Mouse (Mus musculus) cerebellum, postnatal 4 days (tissue): ENCODE data around the gene Dusp23.

Experiments
- DNase-seq, 2 experiments: peaks; one replicate each; pipeline ENCODE4 v3.0.0; 2022; ENCODE audit warnings: low spot score in 2 of 2, mixed read lengths in 1 of 2

Dusp23 gene

GRCm38 (mm10) chr1:172632451-172633326, at the start of gene Dusp23:
TSS of gene Dusp23 (minus strand) at chr1:172632962.
- DNase-seq: peak; percentile 78 to 91

DNA sequence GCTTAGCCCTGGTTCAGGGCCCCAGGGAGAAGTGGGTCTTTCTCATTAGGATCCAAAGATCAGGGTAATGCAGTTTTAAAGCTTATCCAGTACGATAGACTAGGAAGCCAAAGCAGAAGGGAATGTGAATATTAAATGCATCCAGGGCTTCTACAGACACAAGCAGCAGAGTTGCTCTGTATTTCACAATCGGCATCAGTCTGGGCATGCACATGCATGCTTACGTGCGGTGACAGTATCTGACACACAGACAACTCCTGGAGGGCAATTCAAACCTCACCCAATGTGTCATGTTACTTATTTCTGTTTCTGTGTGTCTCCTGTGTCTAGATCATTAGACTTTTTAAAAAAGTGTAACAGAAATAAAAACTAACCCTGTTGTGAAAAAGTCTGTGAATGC, 48.0 kb upstream of the Dusp23 start:
- DNase-seq: no peak

GRCm38 (mm10) chr1:172670716-172671115, 38.0 kb upstream of the Dusp23 start:
- no peak for DNase-seq

- no peak for DNase-seq
These were observed 34.8 kb upstream of the Dusp23 start for GRCm38 (mm10) chr1:172667597-172667996.

DNA sequence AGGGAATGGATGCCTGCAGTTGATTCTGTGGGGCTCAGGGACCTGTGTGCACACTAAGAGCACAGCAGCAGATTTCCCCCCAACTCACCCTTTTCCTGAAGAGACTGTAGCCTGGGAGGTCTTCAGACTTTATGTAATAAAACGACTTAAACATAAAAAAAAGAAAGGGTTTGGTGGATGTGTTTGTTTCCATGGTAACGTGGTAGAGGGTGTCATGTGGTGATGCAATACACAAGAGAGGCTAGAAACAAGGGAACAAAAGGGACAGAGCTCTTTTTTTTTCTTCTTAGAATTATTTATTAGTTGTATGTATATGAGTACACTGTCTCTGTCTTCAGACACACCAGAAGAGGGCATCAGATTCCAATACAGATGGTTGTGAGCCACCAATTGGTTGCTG, 32.7 kb upstream of the Dusp23 start:
- DNase-seq: no peak

DNA sequence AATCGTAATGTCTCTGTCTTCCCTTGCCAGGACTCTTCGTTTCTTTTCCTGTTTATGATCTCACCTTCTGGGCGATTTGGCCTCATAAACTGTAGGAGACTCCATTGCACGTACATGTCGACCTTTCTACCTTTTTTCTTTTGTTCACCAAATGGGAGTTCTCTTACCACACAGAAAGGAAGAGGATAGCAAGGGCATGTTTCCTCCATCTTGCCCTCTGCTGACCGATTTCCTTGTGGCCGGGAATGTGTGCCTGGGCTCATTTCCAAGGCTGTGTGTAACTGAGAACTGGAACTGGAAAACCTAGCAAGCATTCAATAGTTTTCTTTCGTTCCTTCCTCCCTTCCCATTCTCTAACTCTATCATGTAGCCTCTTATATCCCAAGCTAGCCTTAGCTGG, 26.9 kb upstream of the Dusp23 start:
- no peak for DNase-seq

DNA sequence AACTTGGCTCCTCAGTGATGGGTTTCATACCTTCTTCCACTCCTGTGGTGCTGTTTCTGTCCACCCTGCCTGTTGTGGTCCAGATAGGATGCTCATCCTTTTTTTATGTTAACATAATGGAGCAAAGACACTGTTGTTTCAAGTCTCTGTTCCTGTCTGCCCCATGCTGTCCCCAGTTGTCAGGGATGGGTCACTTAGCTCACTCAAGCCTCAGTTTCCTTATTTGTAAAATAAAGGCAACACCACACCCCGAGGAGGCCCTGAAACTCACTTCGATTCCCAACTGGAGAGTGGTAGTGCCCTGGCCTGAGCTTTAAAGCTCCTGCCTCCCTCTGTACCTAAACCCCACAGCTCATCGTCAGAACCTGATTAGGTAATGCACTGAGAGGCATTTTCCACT, 24.5 kb upstream of the Dusp23 start:
- DNase-seq: no peak

GRCm38 (mm10) chr1:172653900-172654299, 21.1 kb upstream of the Dusp23 start:
- no peak for DNase-seq

GRCm38 (mm10) chr1:172652040-172652662, 19.4 kb upstream of the Dusp23 start:
- DNase-seq: no peak

DNA sequence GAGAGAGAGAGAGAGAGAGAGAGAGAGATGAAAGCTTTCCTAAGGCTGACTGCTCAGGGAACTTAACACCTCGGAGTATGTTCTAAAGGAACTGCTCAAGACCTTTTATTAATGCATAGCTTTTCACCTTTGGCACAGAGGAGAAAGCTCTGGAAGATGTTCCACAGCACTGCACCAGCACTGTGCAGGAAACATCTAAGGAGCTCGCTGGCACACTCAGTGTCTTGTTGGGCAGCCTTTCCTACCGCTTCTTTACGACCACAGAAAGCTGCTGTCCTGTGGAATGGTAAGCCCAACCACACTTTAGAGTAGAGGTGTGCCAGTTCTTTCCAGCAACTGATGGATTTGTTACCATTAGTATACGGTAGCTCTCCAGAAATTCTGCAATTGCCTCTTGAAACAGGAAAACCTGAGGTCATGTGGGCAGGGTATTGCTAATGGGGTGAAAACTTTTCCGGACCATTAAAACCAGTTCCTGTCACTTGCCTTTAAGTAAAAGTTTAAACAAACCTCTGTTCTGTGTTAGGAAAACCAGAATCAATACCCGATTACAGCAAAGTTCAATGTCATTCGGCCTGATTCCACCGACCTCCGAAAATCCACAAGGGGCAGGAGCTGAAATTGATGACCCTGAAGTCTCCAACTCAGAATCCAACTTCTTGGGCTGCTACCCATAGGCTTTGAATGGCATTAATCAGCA, 18.7 kb upstream of the Dusp23 start:
- DNase-seq: no peak

DNA sequence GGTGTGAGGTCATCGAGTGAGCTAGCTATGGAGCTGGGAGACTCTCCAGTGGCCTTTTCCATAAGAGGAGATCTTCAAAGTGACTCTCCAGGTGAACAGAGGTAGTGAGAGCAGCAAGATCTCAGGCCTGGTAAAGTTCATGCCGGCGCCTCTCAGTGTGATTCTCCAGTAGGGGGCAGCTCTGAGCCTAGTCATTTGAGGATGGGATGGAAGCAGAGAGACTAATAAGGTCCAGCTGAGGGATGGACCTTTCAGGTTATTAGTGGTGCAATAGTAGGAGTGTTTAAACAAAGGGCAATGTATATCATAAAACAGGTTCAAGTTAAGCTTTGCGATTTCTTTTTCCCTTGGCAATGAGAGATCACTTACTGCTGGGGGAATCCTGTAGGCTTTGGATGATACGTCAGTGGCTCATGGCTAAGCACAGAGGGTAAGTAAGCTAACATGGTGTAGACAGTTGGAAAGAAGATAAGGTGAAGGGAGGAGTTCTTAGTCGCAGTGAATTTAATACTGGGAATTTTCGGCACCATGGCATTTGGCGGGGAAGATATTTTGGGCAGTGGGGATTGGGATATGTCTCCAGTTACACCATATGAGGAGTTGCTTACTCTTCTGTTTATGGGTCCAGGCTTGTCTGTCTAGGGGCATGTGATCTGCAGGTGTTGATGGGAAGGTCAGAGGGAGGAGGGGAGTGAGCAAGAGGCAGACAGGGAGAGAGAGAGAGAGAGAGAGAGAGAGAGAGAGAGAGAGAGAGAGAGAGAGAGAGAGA, 17.9 kb upstream of the Dusp23 start:
- peak in 1 of 2 experiments; percentile 14 for DNase-seq

GRCm38 (mm10) chr1:172649396-172649795, 16.6 kb upstream of the Dusp23 start:
- no peak for DNase-seq

GRCm38 (mm10) chr1:172647236-172647635, 14.5 kb upstream of the Dusp23 start:
- DNase-seq: no peak

DNA sequence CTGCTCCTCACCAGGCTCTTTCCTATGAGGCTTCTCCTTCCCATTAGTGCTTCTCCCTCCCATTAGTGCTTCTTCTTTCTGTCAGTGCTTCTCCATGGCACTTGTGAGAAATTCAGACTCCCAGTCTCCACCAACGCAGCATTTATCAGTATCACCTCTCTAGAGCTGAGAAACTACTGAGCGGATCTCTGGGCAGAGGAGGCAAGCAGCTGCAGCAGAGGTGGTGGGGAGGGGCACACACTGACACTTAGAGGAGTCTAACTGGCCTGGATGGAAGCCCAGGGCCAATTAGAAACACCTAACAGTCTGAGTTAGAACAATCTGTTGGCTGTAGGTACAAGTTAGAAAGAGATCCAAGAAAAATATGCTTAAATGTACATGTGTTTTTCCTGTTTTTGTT, 6.0 kb upstream of the Dusp23 start:
- DNase-seq: no peak

- no peak for DNase-seq
These were observed 5.0 kb upstream of the Dusp23 start for GRCm38 (mm10) chr1:172637801-172638200.

GRCm38 (mm10) chr1:172636266-172636665, 3.5 kb upstream of the Dusp23 start:
- no peak for DNase-seq

DNA sequence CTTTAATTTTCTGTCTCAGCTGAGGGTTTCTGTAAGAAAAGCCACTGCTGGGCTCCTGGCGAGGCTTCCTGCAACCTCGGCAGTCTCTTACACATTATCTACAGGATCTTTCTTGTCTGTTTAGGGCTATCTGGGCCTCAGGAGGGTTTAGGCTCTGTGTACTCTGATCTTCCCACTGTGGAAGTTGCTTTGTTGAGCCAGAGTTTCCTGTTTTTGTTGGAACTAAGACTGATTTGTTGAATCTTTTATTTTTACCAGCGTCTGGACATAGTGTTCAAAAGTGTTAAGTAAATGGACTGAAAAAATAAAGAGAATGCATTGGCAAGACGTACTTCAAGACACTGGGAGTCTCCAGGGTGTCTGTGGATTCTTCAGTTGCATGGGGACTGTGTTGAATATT, 2.5 kb upstream of the Dusp23 start:
- DNase-seq: no peak

- no peak for DNase-seq
These were observed 1.4 kb upstream of the Dusp23 start for GRCm38 (mm10) chr1:172634136-172634535.

- no peak for DNase-seq
These were observed 1.0 kb downstream of the Dusp23 start for GRCm38 (mm10) chr1:172631721-172632120.

DNA sequence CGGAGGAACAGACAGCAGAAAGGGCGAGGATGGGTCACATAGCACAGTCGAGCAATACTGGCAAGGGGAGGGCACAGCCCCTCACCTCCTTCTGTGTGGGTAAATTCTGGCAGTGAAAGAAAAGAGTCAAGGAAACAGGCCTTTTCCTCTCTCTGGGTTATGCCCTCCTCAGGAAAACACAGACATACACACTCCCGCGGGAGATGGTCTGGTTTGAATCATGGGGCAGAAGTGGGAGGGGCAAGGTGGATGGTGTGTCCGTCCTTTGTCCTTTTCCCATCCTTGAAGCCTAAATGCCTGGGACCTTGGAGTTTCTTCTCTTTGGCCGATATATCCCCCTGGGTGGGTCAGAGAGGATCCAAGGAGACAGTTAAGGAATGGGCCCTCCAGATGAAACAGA, 2.9 kb downstream of the Dusp23 start:
- DNase-seq: no peak

GRCm38 (mm10) chr1:172626306-172626705, 6.5 kb downstream of the Dusp23 start:
- DNase-seq: no peak

GRCm38 (mm10) chr1:172624081-172624480, 8.7 kb downstream of the Dusp23 start:
- no peak for DNase-seq
